Mouse (Mus musculus) CH12.LX (cell line): ENCODE results near the gene Zkscan4.

ENCODE experiments used
- CTCF ChIP-seq, 2 experiments: IDR thresholded peaks in 1 of 2; conservative IDR thresholded peaks in 1 of 2; 2 replicates each; pipeline ENCODE4 v1.5.1; 2011 to 2012; ENCODE audit warnings: low read depth in 2 of 2, low read length in 2 of 2, improper control_type of control experiment in 1 of 2, inconsistent platforms in 1 of 2, mild to moderate bottlenecking in 1 of 2, moderate library complexity in 1 of 2
- GABPA ChIP-seq: IDR thresholded peaks from 2 replicates; pipeline ENCODE4 v1.6.1; 2012; ENCODE audit warnings: low read depth, low read length, improper control_type of control experiment, inconsistent platforms; ENCODE audit not compliant: insufficient replicate concordance
- MAFK ChIP-seq: IDR thresholded peaks from 2 replicates; pipeline ENCODE4 v1.6.1; 2011; ENCODE audit warnings: low read length, improper control_type of control experiment; ENCODE audit not compliant: insufficient replicate concordance
- MAX ChIP-seq: IDR thresholded peaks from 2 replicates; pipeline ENCODE4 v1.6.1; 2011; ENCODE audit warnings: low read length, improper control_type of control experiment
- NRF1 ChIP-seq: IDR thresholded peaks from 2 replicates; pipeline ENCODE4 v1.6.1; 2014; ENCODE audit warnings: low read depth, mild to moderate bottlenecking, inconsistent platforms, low read length, improper control_type of control experiment, moderate library complexity
- POLR2A ChIP-seq: IDR thresholded peaks from 2 replicates; pipeline ENCODE4 v1.6.1; 2011; ENCODE audit warnings: low read depth, mild to moderate bottlenecking, improper control_type of control experiment, low read length
- RCOR1 ChIP-seq: conservative IDR thresholded peaks from 2 replicates; pipeline ENCODE4 v1.6.1; 2012; ENCODE audit warnings: low read depth, mild to moderate bottlenecking, inconsistent platforms, low read length, improper control_type of control experiment
- SIN3A ChIP-seq: IDR thresholded peaks from 2 replicates; pipeline ENCODE4 v1.6.1; 2012; ENCODE audit warnings: low read length, improper control_type of control experiment, inconsistent platforms
- SMC3 ChIP-seq: IDR thresholded peaks from 2 replicates; pipeline ENCODE4 v1.6.1; 2011; ENCODE audit warnings: low read depth, low read length, improper control_type of control experiment
- TCF12 ChIP-seq: IDR thresholded peaks from 2 replicates; pipeline ENCODE4 v1.6.1; 2014; ENCODE audit warnings: low read depth, mild to moderate bottlenecking, inconsistent platforms, low read length, improper control_type of control experiment
- USF1 ChIP-seq: IDR thresholded peaks from 2 replicates; pipeline ENCODE4 v1.6.1; 2014; ENCODE audit warnings: low read depth, mild to moderate bottlenecking, inconsistent platforms, low read length, improper control_type of control experiment
- USF2 ChIP-seq: conservative IDR thresholded peaks from 2 replicates; pipeline ENCODE4 v1.6.1; 2011; ENCODE audit warnings: low read depth, low read length, improper control_type of control experiment
- ZC3H11A ChIP-seq: IDR thresholded peaks from 2 replicates; pipeline ENCODE4 v1.6.1; 2012; ENCODE audit warnings: low read depth, mild to moderate bottlenecking, inconsistent platforms, low read length, improper control_type of control experiment

DNA sequence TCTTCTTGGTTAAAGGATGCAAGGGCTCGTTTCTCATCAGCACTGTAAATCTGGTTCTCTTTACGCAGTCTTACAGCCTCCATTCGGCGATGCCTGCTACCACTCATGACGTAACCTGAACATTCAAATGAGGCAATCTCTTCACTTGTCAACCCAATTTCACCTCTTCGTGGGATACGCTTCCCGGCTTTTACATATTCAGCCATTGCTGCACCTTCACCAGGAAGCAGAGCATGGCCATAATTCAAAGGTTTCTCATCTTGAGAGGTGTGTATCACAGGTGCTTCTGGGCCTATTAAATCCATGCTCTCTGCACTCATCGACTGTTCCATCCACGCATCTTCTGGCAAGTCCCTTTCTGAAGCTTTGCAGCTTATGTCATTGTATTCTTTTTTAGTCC, 11.4 kb upstream of the Zkscan4 start:
- TF ChIP-seq CTCF (conservative IDR thresholded peaks at IDR 0.05 in 1 of 2, IDR thresholded peaks at IDR 0.05 in 1 of 2; ENCODE audit: low read depth in 2 of 2, low read length in 2 of 2) (no peak), MAX (no peak), NRF1 (no peak), SMC3 (no peak), USF1 (no peak), RCOR1 (no peak), TCF12 (no peak), POLR2A (no peak), USF2 (no peak), MAFK (no peak), ZC3H11A (no peak), GABPA (no peak), SIN3A (no peak)
